Comparison of ENCODE assay signal across 22 mouse cellular contexts in genomic region chr16:24594508-24594907, GRCm38 (mm10).
DNase-seq lines count a peak whose midpoint lies in the region; ATAC-seq and TF ChIP-seq lines count a peak whose summit lies in the region.
"Had no signal": no experiment of that assay in that cellular context is flagged by ENCODE, and none has a peak within 500 bp of the region (broad histone marks: within the 10 kb centered on the region; RNA-seq: fewer than 3 reads in every experiment).

No protein-coding gene starts in this region.

- ATAC-seq in hindbrain, embryonic 16.5 days = no peak
- no peak for ATAC-seq in midbrain, embryonic 16.5 days
- ATAC-seq: forebrain, embryonic 14.5 days; forebrain, embryonic 16.5 days; Patski had no signal

- H3K9ac ChIP-seq in hindbrain, embryonic 16.5 days (ENCODE audit: low read depth, low read length) = no peak overlapping the region
- H3K9ac ChIP-seq in midbrain, embryonic 16.5 days (ENCODE audit: low read depth, low read length) = no peak overlapping the region
- H3K9ac ChIP-seq: embryonic facial prominence, embryonic 12.5 days; forebrain, embryonic 12.5 days had no signal

- H3K36me3 ChIP-seq in heart, embryonic 10.5 days = no peaks in the 10 kb centered on the region; the same call in 1 of the 2 replicates
- no peaks in the 10 kb centered on the region for H3K36me3 ChIP-seq in hindbrain, embryonic 16.5 days (ENCODE audit: control insufficient read depth, insufficient read depth, low read length)
- H3K36me3 ChIP-seq in midbrain, embryonic 16.5 days (ENCODE audit: control insufficient read depth, insufficient read depth, low read length) = no peaks in the 10 kb centered on the region
- H3K36me3 ChIP-seq: embryonic facial prominence, embryonic 10.5 days; embryonic facial prominence, embryonic 12.5 days; forebrain, embryonic 12.5 days; G1E had no signal

- no peaks in the 10 kb centered on the region for H3K9me3 ChIP-seq in heart, embryonic 10.5 days
- H3K9me3 ChIP-seq in hindbrain, embryonic 16.5 days (ENCODE audit: control insufficient read depth, low read length) = no peaks in the 10 kb centered on the region
- no peaks in the 10 kb centered on the region for H3K9me3 ChIP-seq in midbrain, embryonic 16.5 days (replicated peaks; ENCODE audit: control insufficient read depth, low read length, poor library complexity, severe bottlenecking)
- H3K9me3 ChIP-seq: embryonic facial prominence, embryonic 10.5 days; embryonic facial prominence, embryonic 12.5 days; forebrain, embryonic 12.5 days had no signal

- H3K27ac ChIP-seq in heart, embryonic 10.5 days = no peak overlapping the region
- 0 out of 2 replicates have a peak overlapping the region, but pooled peaks have one; percentile 33 for H3K27ac ChIP-seq in bone marrow, adult 2 months (ENCODE audit: control insufficient read depth, insufficient read depth, low read depth, low read length, poor library complexity)
- H3K27ac ChIP-seq in hindbrain, embryonic 16.5 days (ENCODE audit: low read depth, low read length) = no peak overlapping the region
- H3K27ac ChIP-seq in midbrain, embryonic 16.5 days (ENCODE audit: low read length) = no peak overlapping the region
- H3K27ac ChIP-seq: embryonic facial prominence, embryonic 10.5 days; embryonic facial prominence, embryonic 12.5 days; forebrain, embryonic 12.5 days had no signal

- no peak for TF ChIP-seq CTCF in bone marrow, adult 2 months (IDR thresholded peaks at IDR 0.05; ENCODE audit: control insufficient read depth, insufficient read depth, low read length)

- H3K4me2 ChIP-seq in hindbrain, embryonic 16.5 days (ENCODE audit: low read length) = no peak overlapping the region
- H3K4me2 ChIP-seq in midbrain, embryonic 16.5 days (ENCODE audit: low read length) = no peak overlapping the region
- H3K4me2 ChIP-seq: embryonic facial prominence, embryonic 12.5 days; forebrain, embryonic 12.5 days had no signal

- H3K27me3 ChIP-seq in heart, embryonic 10.5 days (ENCODE audit: insufficient read depth, poor library complexity, severe bottlenecking) = no peaks in the 10 kb centered on the region
- H3K27me3 ChIP-seq in hindbrain, embryonic 16.5 days (replicated peaks; ENCODE audit: control insufficient read depth, insufficient read depth, low read length) = no peaks in the 10 kb centered on the region
- H3K27me3 ChIP-seq in midbrain, embryonic 16.5 days (ENCODE audit: control insufficient read depth, insufficient read depth, low read depth, low read length) = no peaks in the 10 kb centered on the region
- H3K27me3 ChIP-seq: embryonic facial prominence, embryonic 12.5 days; forebrain, embryonic 12.5 days; Patski had no signal

- H3K4me3 ChIP-seq in heart, embryonic 10.5 days = no peak overlapping the region
- no peak overlapping the region for H3K4me3 ChIP-seq in bone marrow, adult 2 months (replicated peaks; ENCODE audit: control insufficient read depth, low read depth, low read length)
- no peak overlapping the region for H3K4me3 ChIP-seq in hindbrain, embryonic 16.5 days (ENCODE audit: low read length)
- no peak overlapping the region for H3K4me3 ChIP-seq in midbrain, embryonic 16.5 days (ENCODE audit: low read depth, low read length)
- H3K4me3 ChIP-seq: embryonic facial prominence, embryonic 10.5 days; embryonic facial prominence, embryonic 12.5 days; forebrain, embryonic 12.5 days had no signal

- no peak for TF ChIP-seq POLR2A in bone marrow, adult 2 months (IDR thresholded peaks at IDR 0.05; ENCODE audit: borderline replicate concordance, control insufficient read depth, low read depth, low read length)

- H3K4me1 ChIP-seq in heart, embryonic 10.5 days = peaks cover 7% of the 10 kb centered on the region
- H3K4me1 ChIP-seq in bone marrow, adult 2 months (ENCODE audit: control insufficient read depth, insufficient read depth, low read length) = no peaks in the 10 kb centered on the region; the same call in 1 of the 2 replicates
- no peaks in the 10 kb centered on the region for H3K4me1 ChIP-seq in hindbrain, embryonic 16.5 days (ENCODE audit: control insufficient read depth, insufficient read depth, low read depth, low read length)
- H3K4me1 ChIP-seq in midbrain, embryonic 16.5 days (ENCODE audit: control insufficient read depth, insufficient read depth, low read length) = no peaks in the 10 kb centered on the region
- H3K4me1 ChIP-seq: embryonic facial prominence, embryonic 12.5 days; forebrain, embryonic 12.5 days had no signal

- 83% methylated on average over 5 of the region's 5 CpGs for WGBS in heart, embryonic 10.5 days
- whole genome bisulfite sequencing in bone marrow, adult 2 months = 75% methylated on average over 5 of the region's 5 CpGs
- 85% methylated on average over 5 of the region's 5 CpGs for WGBS in hindbrain, embryonic 16.5 days
- WGBS in midbrain, embryonic 16.5 days = 89% methylated on average over 5 of the region's 5 CpGs

- peak; percentile 55 for DNase-seq in heart, adult 11 months
- no peak for DNase-seq in heart, embryonic 10.5 days (ENCODE audit: low spot score)
- peak; percentile 18 to 22 for DNase-seq in spleen, postnatal 36 days (ENCODE audit: low spot score in 2 of 2)
- DNase-seq in spleen, adult 18-20 months = no peak
- DNase-seq: adrenal gland, adult 2 months; adrenal gland, postnatal 10 days; adrenal gland, postnatal 25 days; cerebellum, adult 11-12 months; cerebellum, adult 2 months; cerebellum, adult 9-10 months; cerebellum, postnatal 10 days; cerebellum, postnatal 25 days had no signal

Comparison
In these comparisons a context has a peak if more than half of its experiments do, and no peak if none do; other contexts are left out.
1. DNase-seq: peak in heart, adult 11 months (single experiment) and spleen, postnatal 36 days (2 of 2); none in heart, embryonic 10.5 days (single experiment) and spleen, adult 18-20 months (0 of 2).